ENCODE assay signal across 23 mouse cellular contexts in genomic region chr10:94011024-94011423, GRCm38 (mm10). TPM values are rescaled to one million over a fixed set of nuclear protein-coding genes. Genes with fewer than 3 reads are reported as not detected.
DNase-seq lines count a peak whose midpoint lies in the region; ATAC-seq and TF ChIP-seq lines count a peak whose summit lies in the region.
"Had no signal": no experiment of that assay in that cellular context is flagged by ENCODE, and none has a peak within 500 bp of the region (broad histone marks: within the 10 kb centered on the region; RNA-seq: fewer than 3 reads in every experiment).

No protein-coding gene starts in this region.

- no peak for ATAC-seq in heart, postnatal 0 days (ENCODE audit: insufficient read depth, low read depth)
- no peak for ATAC-seq in liver, embryonic 16.5 days (ENCODE audit: low read depth)
- no peak for ATAC-seq in liver, embryonic 12.5 days
- no peak for ATAC-seq in stomach, embryonic 15.5 days (ENCODE audit: insufficient read depth, low FRiP score, low read depth)
- ATAC-seq in stomach, postnatal 0 days (ENCODE audit: low FRiP score, low TSS enrichment), result no peak
- no peak for ATAC-seq in midbrain, embryonic 11.5 days (ENCODE audit: low FRiP score)
- ATAC-seq: activated CD4-positive, CD25-positive, alpha-beta regulatory T cell, adult 4 months; forebrain, embryonic 16.5 days; intestine, embryonic 15.5 days had no signal

- H3K36me3 ChIP-seq in heart, postnatal 0 days (replicated peaks; ENCODE audit: control insufficient read depth, insufficient read depth, low read length), result peaks cover 11% of the 10 kb centered on the region
- H3K36me3 ChIP-seq in liver, embryonic 16.5 days (ENCODE audit: control insufficient read depth, insufficient read depth), result no peaks in the 10 kb centered on the region
- peaks cover 17% of the 10 kb centered on the region for H3K36me3 ChIP-seq in liver, embryonic 12.5 days
- H3K36me3 ChIP-seq in stomach, embryonic 15.5 days, result 0 out of 2 replicates have a peak, but pooled peaks cover 3% of the 10 kb centered on the region
- H3K36me3 ChIP-seq in stomach, postnatal 0 days (ENCODE audit: control insufficient read depth, insufficient read depth, low read length), result 0 out of 2 replicates have a peak, but pooled peaks cover under 1% of the 10 kb centered on the region
- no peaks in the 10 kb centered on the region for H3K36me3 ChIP-seq in midbrain, embryonic 11.5 days (ENCODE audit: control insufficient read depth, insufficient read depth, low read length)
- H3K36me3 ChIP-seq: intestine, embryonic 15.5 days had no signal

- H3K9ac ChIP-seq in heart, postnatal 0 days (replicated peaks; ENCODE audit: low read depth, low read length), result no peak overlapping the region
- H3K9ac ChIP-seq in liver, embryonic 16.5 days (ENCODE audit: low read depth, low read length), result no peak overlapping the region
- no peak overlapping the region for H3K9ac ChIP-seq in liver, embryonic 12.5 days
- H3K9ac ChIP-seq in stomach, embryonic 15.5 days, result no peak overlapping the region
- no peak overlapping the region for H3K9ac ChIP-seq in stomach, postnatal 0 days (ENCODE audit: low read length)
- H3K9ac ChIP-seq in midbrain, embryonic 11.5 days (ENCODE audit: low read length), result no peak overlapping the region
- H3K9ac ChIP-seq: embryonic facial prominence, embryonic 15.5 days; heart, embryonic 12.5 days; hindbrain, embryonic 15.5 days; intestine, embryonic 15.5 days; limb, embryonic 15.5 days had no signal

- peak; percentile 28 for DNase-seq in heart, postnatal 0 days (ENCODE audit: low spot score)
- no peak for DNase-seq in heart, postnatal 25 days (ENCODE audit: low spot score)
- no peak for DNase-seq in stomach, postnatal 0 days (ENCODE audit: low spot score)
- no peak for DNase-seq in midbrain, embryonic 11.5 days (ENCODE audit: low spot score, missing footprints)
- DNase-seq: adrenal gland, adult 8-10 months; cerebellum, adult 18-20 months; cerebellum, postnatal 14 days; gastrocnemius, postnatal 14 days; heart, adult 11 months; layer of hippocampus, adult 9-11 months had no signal

- WGBS in heart, postnatal 0 days, result 30% methylated on average over 2 of the region's 2 CpGs
- 53% methylated on average over 2 of the region's 2 CpGs for WGBS in liver, embryonic 16.5 days (ENCODE audit: insufficient replicate concordance)
- 70% methylated on average over 2 of the region's 2 CpGs for WGBS in liver, embryonic 12.5 days (ENCODE audit: insufficient replicate concordance)
- WGBS in stomach, embryonic 15.5 days, result 40% methylated on average over 2 of the region's 2 CpGs
- 38% methylated on average over 2 of the region's 2 CpGs for WGBS in stomach, postnatal 0 days
- 72% methylated on average over 2 of the region's 2 CpGs for WGBS in midbrain, embryonic 11.5 days

- TF ChIP-seq EP300 in heart, postnatal 0 days (IDR thresholded peaks at IDR 0.05; ENCODE audit: low read depth), result no peak
- no peak for TF ChIP-seq EP300 in stomach, postnatal 0 days (optimal IDR thresholded peaks at IDR 0.05)

- H3K4me1 ChIP-seq in heart, postnatal 0 days (ENCODE audit: control insufficient read depth, insufficient read depth), result no peaks in the 10 kb centered on the region; the same call in 1 of the 2 replicates
- H3K4me1 ChIP-seq in liver, embryonic 16.5 days (ENCODE audit: control insufficient read depth, low read depth, low read length), result no peaks in the 10 kb centered on the region; the same call in 1 of the 2 replicates
- peaks cover 19% of the 10 kb centered on the region for H3K4me1 ChIP-seq in liver, embryonic 12.5 days
- 0 out of 2 replicates have a peak, but pooled peaks cover 3% of the 10 kb centered on the region for H3K4me1 ChIP-seq in stomach, embryonic 15.5 days
- H3K4me1 ChIP-seq in stomach, postnatal 0 days (replicated peaks; ENCODE audit: control insufficient read depth, insufficient read depth), result no peaks in the 10 kb centered on the region
- no peaks in the 10 kb centered on the region for H3K4me1 ChIP-seq in midbrain, embryonic 11.5 days (ENCODE audit: control insufficient read depth, insufficient read depth, low read length)
- H3K4me1 ChIP-seq: hindbrain, embryonic 15.5 days; intestine, embryonic 15.5 days; midbrain, embryonic 10.5 days had no signal

- no peak overlapping the region for H3K4me3 ChIP-seq in heart, postnatal 0 days (ENCODE audit: low read depth, low read length)
- H3K4me3 ChIP-seq in liver, embryonic 16.5 days (ENCODE audit: low read depth, low read length), result no peak overlapping the region
- no peak overlapping the region for H3K4me3 ChIP-seq in liver, embryonic 12.5 days
- no peak overlapping the region for H3K4me3 ChIP-seq in stomach, embryonic 15.5 days (replicated peaks)
- H3K4me3 ChIP-seq in stomach, postnatal 0 days (ENCODE audit: low read depth, low read length), result no peak overlapping the region
- H3K4me3 ChIP-seq in midbrain, embryonic 11.5 days (ENCODE audit: low read depth, low read length), result no peak overlapping the region
- H3K4me3 ChIP-seq: embryonic facial prominence, embryonic 15.5 days; heart, embryonic 12.5 days; hindbrain, embryonic 15.5 days; intestine, embryonic 15.5 days; left cerebral cortex, adult 2 months; limb, embryonic 15.5 days; midbrain, embryonic 10.5 days had no signal

- H3K27ac ChIP-seq in heart, postnatal 0 days (ENCODE audit: low read depth), result peak overlapping the region; percentile 38
- H3K27ac ChIP-seq in liver, embryonic 16.5 days (ENCODE audit: low read length), result peak overlapping the region; percentile 41; the same call in 1 of the 2 replicates
- H3K27ac ChIP-seq in liver, embryonic 12.5 days, result no peak overlapping the region
- H3K27ac ChIP-seq in stomach, embryonic 15.5 days, result 0 out of 2 replicates have a peak overlapping the region, but pooled peaks have one; percentile 22
- no peak overlapping the region for H3K27ac ChIP-seq in stomach, postnatal 0 days (replicated peaks)
- no peak overlapping the region for H3K27ac ChIP-seq in midbrain, embryonic 11.5 days (ENCODE audit: low read depth, low read length)
- H3K27ac ChIP-seq: embryonic facial prominence, embryonic 15.5 days; hindbrain, embryonic 15.5 days; intestine, embryonic 15.5 days; left cerebral cortex, adult 2 months; limb, embryonic 15.5 days; macrophage; midbrain, embryonic 10.5 days had no signal

- no peaks in the 10 kb centered on the region for H3K27me3 ChIP-seq in heart, postnatal 0 days (ENCODE audit: control insufficient read depth, insufficient read depth, low read length)
- H3K27me3 ChIP-seq in liver, embryonic 16.5 days (ENCODE audit: control insufficient read depth, insufficient read depth, low read depth, low read length), result no peaks in the 10 kb centered on the region
- no peaks in the 10 kb centered on the region for H3K27me3 ChIP-seq in liver, embryonic 12.5 days (replicated peaks)
- H3K27me3 ChIP-seq in stomach, embryonic 15.5 days (replicated peaks), result no peaks in the 10 kb centered on the region
- no peaks in the 10 kb centered on the region for H3K27me3 ChIP-seq in stomach, postnatal 0 days (ENCODE audit: control insufficient read depth, insufficient read depth, low read length)
- no peaks in the 10 kb centered on the region for H3K27me3 ChIP-seq in midbrain, embryonic 11.5 days (ENCODE audit: control insufficient read depth, insufficient read depth, low read length)
- H3K27me3 ChIP-seq: embryonic facial prominence, embryonic 15.5 days; heart, embryonic 12.5 days; hindbrain, embryonic 15.5 days; intestine, embryonic 15.5 days; limb, embryonic 15.5 days had no signal

- no peaks in the 10 kb centered on the region for H3K9me3 ChIP-seq in heart, postnatal 0 days (replicated peaks; ENCODE audit: control insufficient read depth, low read length)
- no peaks in the 10 kb centered on the region for H3K9me3 ChIP-seq in liver, embryonic 16.5 days (replicated peaks; ENCODE audit: control insufficient read depth, low read length)
- no peaks in the 10 kb centered on the region for H3K9me3 ChIP-seq in liver, embryonic 12.5 days (replicated peaks)
- no peaks in the 10 kb centered on the region for H3K9me3 ChIP-seq in stomach, embryonic 15.5 days
- H3K9me3 ChIP-seq in stomach, postnatal 0 days (ENCODE audit: control insufficient read depth, low read length), result no peaks in the 10 kb centered on the region
- H3K9me3 ChIP-seq in midbrain, embryonic 11.5 days (ENCODE audit: control insufficient read depth, low read length), result no peaks in the 10 kb centered on the region
- H3K9me3 ChIP-seq: embryonic facial prominence, embryonic 15.5 days; heart, embryonic 12.5 days; hindbrain, embryonic 15.5 days; intestine, embryonic 15.5 days; limb, embryonic 15.5 days; midbrain, embryonic 10.5 days had no signal

- H3K4me2 ChIP-seq in heart, postnatal 0 days (ENCODE audit: low read depth, low read length), result no peak overlapping the region
- no peak overlapping the region for H3K4me2 ChIP-seq in liver, embryonic 16.5 days (ENCODE audit: low read depth, low read length)
- no peak overlapping the region for H3K4me2 ChIP-seq in liver, embryonic 12.5 days
- no peak overlapping the region for H3K4me2 ChIP-seq in stomach, embryonic 15.5 days
- no peak overlapping the region for H3K4me2 ChIP-seq in stomach, postnatal 0 days (replicated peaks; ENCODE audit: low read depth)
- no peak overlapping the region for H3K4me2 ChIP-seq in midbrain, embryonic 11.5 days
- H3K4me2 ChIP-seq: embryonic facial prominence, embryonic 15.5 days; heart, embryonic 12.5 days; hindbrain, embryonic 15.5 days; intestine, embryonic 15.5 days; limb, embryonic 15.5 days had no signal

- TF ChIP-seq CTCF in heart, postnatal 0 days (IDR thresholded peaks at IDR 0.05; ENCODE audit: low read depth), result no peak
- TF ChIP-seq CTCF in stomach, postnatal 0 days (IDR thresholded peaks at IDR 0.05; ENCODE audit: low read depth), result no peak

- intact Hi-C loops in heart, postnatal 25 days (cut with DNase I), result no loop called here

RNA-seq across cellular contexts. Expression of gene Vezt, which starts 24.6 kb away (rescaled TPM):
- 20.8 and 23.8 TPM in 2 replicates for total RNA-seq in heart, postnatal 0 days (2014; rRNA removed; ENCODE audit: low replicate concordance)
- polyA plus RNA-seq in heart, postnatal 0 days (2015; fragmentation: Nextera tagmentation; extraction: Ambion mirVana), result 21.9 and 25.8 TPM in 2 replicates
- total RNA-seq in heart, postnatal 25 days (2021), result 10 to 100 TPM; 38.1 to 40.4 TPM
- 10.4 and 11.3 TPM in 2 replicates for polyA plus RNA-seq in liver, embryonic 16.5 days (2015; fragmentation: Nextera tagmentation; extraction: Ambion mirVana)
- polyA plus RNA-seq in liver, embryonic 12.5 days (2016; fragmentation: Nextera tagmentation; extraction: Ambion mirVana), result 13.3 and 16.5 TPM in 2 replicates
- 21.1 and 22.6 TPM in 2 replicates for polyA plus RNA-seq in stomach, embryonic 15.5 days (2015; fragmentation: Nextera tagmentation; extraction: Ambion mirVana)
- polyA plus RNA-seq in stomach, postnatal 0 days (2015; fragmentation: Nextera tagmentation; extraction: Ambion mirVana), result 13.2 and 14.5 TPM in 2 replicates
- polyA plus RNA-seq in midbrain, embryonic 11.5 days (2014; fragmentation: Nextera tagmentation; extraction: Ambion mirVana), result 45.9 and 46.7 TPM in 2 replicates

RNA-seq across cellular contexts. Expression of gene Fgd6, which starts 24.8 kb away (rescaled TPM):
- 2.7 and 3.6 TPM in 2 replicates for total RNA-seq in heart, postnatal 0 days (2014; rRNA removed; ENCODE audit: low replicate concordance)
- 1.3 and 1.4 TPM in 2 replicates for polyA plus RNA-seq in heart, postnatal 0 days (2015; fragmentation: Nextera tagmentation; extraction: Ambion mirVana)
- total RNA-seq in heart, postnatal 25 days (2021), result 1 to 10 TPM; 5.6 to 6.3 TPM
- polyA plus RNA-seq in liver, embryonic 16.5 days (2015; fragmentation: Nextera tagmentation; extraction: Ambion mirVana), result 3.5 and 3.7 TPM in 2 replicates
- 3.5 and 3.7 TPM in 2 replicates for polyA plus RNA-seq in liver, embryonic 12.5 days (2016; fragmentation: Nextera tagmentation; extraction: Ambion mirVana)
- polyA plus RNA-seq in stomach, embryonic 15.5 days (2015; fragmentation: Nextera tagmentation; extraction: Ambion mirVana), result 3.1 and 3.6 TPM in 2 replicates
- polyA plus RNA-seq in stomach, postnatal 0 days (2015; fragmentation: Nextera tagmentation; extraction: Ambion mirVana), result 1.7 and 2.2 TPM in 2 replicates
- polyA plus RNA-seq in midbrain, embryonic 11.5 days (2014; fragmentation: Nextera tagmentation; extraction: Ambion mirVana), result 4.9 and 5.6 TPM in 2 replicates

Comparison
In these comparisons a context has a peak if more than half of its experiments do, and no peak if none do; other contexts are left out.
1. H3K27ac ChIP-seq: peak in heart, postnatal 0 days (single experiment), liver, embryonic 16.5 days (single experiment) and stomach, embryonic 15.5 days (single experiment); none in liver, embryonic 12.5 days (single experiment), stomach, postnatal 0 days (single experiment) and midbrain, embryonic 11.5 days (single experiment).